Mouse (Mus musculus): ENCODE data around the gene Dab1.

- no peak for TF ChIP-seq POLR2A (IDR thresholded peaks at IDR 0.05; ENCODE audit: low read depth, low read length)
- TF ChIP-seq CTCF (IDR thresholded peaks at IDR 0.05; ENCODE audit: extremely low read depth, insufficient read depth, insufficient read length, insufficient replicate concordance), result no peak
Observed at GRCm38 (mm10) chr4:104513622-104514021, 894.5 kb downstream of the Dab1 start.

All from spleen, adult 2 months (tissue).